Mouse (Mus musculus) heart, adult 2 months (tissue): Measurements from ENCODE around the gene Popdc2. TPM values are rescaled to one million over a fixed set of nuclear protein-coding genes. Genes with fewer than 3 reads are reported as not detected.

ENCODE experiments used
- DNase-seq, 2 experiments: peaks; one replicate each; pipeline ENCODE4 v3.0.0; 2021
- H3K27ac ChIP-seq: fragments of 200-600 bp; 2 replicates; pipeline ENCODE4 v1.8.1; 2022
- H3K27me3 ChIP-seq: fragments of 200-500 bp; 2 replicates; pipeline ENCODE4 v1.6.1; 2012; ENCODE audit warnings: mild to moderate bottlenecking, low read length, inconsistent platforms, mixed read lengths; ENCODE audit not compliant: control insufficient read depth, insufficient read depth
- H3K36me3 ChIP-seq: fragments of 200-500 bp; 2 replicates; pipeline ENCODE4 v1.6.1; 2012; ENCODE audit warnings: low read length, inconsistent platforms; ENCODE audit not compliant: control insufficient read depth, insufficient read depth
- H3K4me1 ChIP-seq: fragments of 200-500 bp; 2 replicates; pipeline ENCODE4 v1.6.1; 2011; ENCODE audit warnings: low read length; ENCODE audit not compliant: control insufficient read depth, insufficient read depth
- H3K4me3 ChIP-seq: fragments of 200-600 bp; 2 replicates; pipeline ENCODE4 v1.8.1; 2022
- H3K79me2 ChIP-seq: fragments of 200-500 bp; replicated peaks from 2 replicates; pipeline ENCODE4 v1.6.1; 2012; ENCODE audit warnings: mild to moderate bottlenecking, inconsistent platforms, low read length, moderate library complexity, mixed read lengths; ENCODE audit not compliant: control insufficient read depth, insufficient read depth
- H3K9ac ChIP-seq: fragments of 200-500 bp; 2 replicates; pipeline ENCODE4 v1.6.1; 2012; ENCODE audit warnings: low read depth, mild to moderate bottlenecking, control low read depth, inconsistent platforms, low read length, mixed read lengths
- CTCF ChIP-seq: fragments of 200-600 bp; IDR thresholded peaks from 2 replicates; pipeline ENCODE4 v1.8.1; 2022; ENCODE audit warnings: antibody characterized with exemption, mild to moderate bottlenecking, moderate library complexity
- EP300 ChIP-seq: fragments of 200-500 bp; IDR thresholded peaks from 2 replicates; pipeline ENCODE4 v1.6.1; 2011; ENCODE audit warnings: low read depth, low read length, control low read depth; ENCODE audit not compliant: insufficient read depth
- POLR2A ChIP-seq: fragments of 200-500 bp; IDR thresholded peaks from 2 replicates; pipeline ENCODE4 v1.6.1; 2011; ENCODE audit warnings: mild to moderate bottlenecking, low read depth, low read length, control low read depth; ENCODE audit not compliant: insufficient read depth
- WGBS: fragments of 180-500 bp; shearing (Covaris S2); methylation state at CpG from one replicate; pipeline ENCODE4 v1.1.7; 2018; 5-methylcytosine and 5-hydroxymethylcytosine counted together
- intact Hi-C: fragments of 180-260 bp; cut with DNase I; formaldehyde crosslinking; loops from one replicate; pipeline ENCODE4 v1.15.1; 2025
- polyA plus RNA-seq: library from polyadenylated mRNA; depleted of rRNA; stranded (reverse); fragments of >200 nt; gene quantifications from 2 replicates; pipeline ENCODE4 v1.2.3, GENCODE M21; 2012
- total RNA-seq, 2 experiments: library from RNA; stranded (reverse); gene quantifications; 2 replicates each; pipeline ENCODE4 v1.2.3; 2021

Gene Popdc2
- total and polyA plus RNA-seq, 3 experiments, result 462 to 695 (median 476) TPM

- Histone ChIP-seq H3K4me3 (peak overlapping the region; percentile 56), H3K4me1 (peaks cover 12% of the 10 kb centered on the region), H3K79me2 (no peaks in the 10 kb centered on the region), H3K27ac (peak overlapping the region; percentile 89), H3K9ac (peak overlapping the region; percentile 64), H3K27me3 (no peaks in the 10 kb centered on the region), H3K36me3 (peaks cover 7% of the 10 kb centered on the region)
- intact Hi-C loops, result no loop called here
- TF ChIP-seq CTCF, result no peak
- no peak for TF ChIP-seq EP300
- no peak for DNase-seq
- 67% methylated on average over 10 of the region's 10 CpGs for WGBS
These were observed 3.4 kb downstream of the Popdc2 start for GRCm38 (mm10) chr16:38365390-38365789.

- H3K9ac ChIP-seq, result peak overlapping the region; percentile 6; the same call in 1 of the 2 replicates
- no peaks in the 10 kb centered on the region for H3K79me2 ChIP-seq
- H3K36me3 ChIP-seq, result peaks cover 7% of the 10 kb centered on the region
- no peak overlapping the region; the same call in 1 of the 2 replicates for H3K27ac ChIP-seq
- no peak for DNase-seq
- 55% methylated on average over 4 of the region's 4 CpGs for WGBS
- H3K27me3 ChIP-seq, result no peaks in the 10 kb centered on the region
- H3K4me1 ChIP-seq, result peaks cover 15% of the 10 kb centered on the region
- peak overlapping the region; percentile 56 for H3K4me3 ChIP-seq
- no peak for TF ChIP-seq EP300
- no peak for TF ChIP-seq POLR2A
- TF ChIP-seq CTCF, result no peak
- intact Hi-C loops, result no loop called here
These were observed 4.2 kb downstream of the Popdc2 start for GRCm38 (mm10) chr16:38366231-38366630.

GRCm38 (mm10) chr16:38368336-38368735 lies 6.3 kb downstream of the Popdc2 start:
- Histone ChIP-seq H3K79me2 (no peaks in the 10 kb centered on the region), H3K9ac (peak overlapping the region; percentile 46; the same call in 1 of the 2 replicates), H3K27me3 (no peaks in the 10 kb centered on the region), H3K4me3 (0 out of 2 replicates have a peak overlapping the region, but pooled peaks have one; percentile 18), H3K36me3 (peaks cover 7% of the 10 kb centered on the region), H3K4me1 (peaks cover 11% of the 10 kb centered on the region), H3K27ac (peak overlapping the region; percentile 15; the same call in 1 of the 2 replicates)
- peak; percentile 46 to 58 for DNase-seq
- WGBS, result 10% methylated on average over 10 of the region's 10 CpGs
- TF ChIP-seq POLR2A, result no peak
- no peak for TF ChIP-seq EP300
- no peak for TF ChIP-seq CTCF
- intact Hi-C loops, result no loop called here

GRCm38 (mm10) chr16:38369000-38369399 lies 7.0 kb downstream of the Popdc2 start:
- peaks cover 11% of the 10 kb centered on the region for H3K4me1 ChIP-seq
- no peak overlapping the region for H3K9ac ChIP-seq
- no peaks in the 10 kb centered on the region for H3K79me2 ChIP-seq
- intact Hi-C loops, result no loop called here
- no peak for DNase-seq
- 70% methylated on average over 7 of the region's 7 CpGs for WGBS
- no peak overlapping the region; the same call in 1 of the 2 replicates for H3K27ac ChIP-seq
- TF ChIP-seq CTCF (no peak), POLR2A (no peak), EP300 (no peak)
- peaks cover 7% of the 10 kb centered on the region for H3K36me3 ChIP-seq
- H3K27me3 ChIP-seq, result no peaks in the 10 kb centered on the region
- no peak overlapping the region for H3K4me3 ChIP-seq

GRCm38 (mm10) chr16:38369431-38369830 lies 7.4 kb downstream of the Popdc2 start:
- no peak overlapping the region for H3K4me3 ChIP-seq

GRCm38 (mm10) chr16:38369992-38370484 lies 8.0 kb downstream of the Popdc2 start:
- peaks cover 14% of the 10 kb centered on the region for H3K4me1 ChIP-seq
- peak overlapping the region; percentile 53 for H3K27ac ChIP-seq
- H3K27me3 ChIP-seq, result no peaks in the 10 kb centered on the region

More at GRCm38 (mm10) chr16:38369431-38369830, 7.4 kb downstream of the Popdc2 start:
- Histone ChIP-seq H3K36me3 (peaks cover 7% of the 10 kb centered on the region), H3K27ac (peak overlapping the region; percentile 9; the same call in 1 of the 2 replicates), H3K79me2 (no peaks in the 10 kb centered on the region), H3K4me1 (peaks cover 11% of the 10 kb centered on the region), H3K9ac (no peak overlapping the region), H3K27me3 (no peaks in the 10 kb centered on the region)
- TF ChIP-seq CTCF, result no peak
- TF ChIP-seq POLR2A, result no peak
- no peak for TF ChIP-seq EP300
- no peak for DNase-seq
- WGBS, result 74% methylated on average over 8 of the region's 8 CpGs
- intact Hi-C loops, result no loop called here

More at GRCm38 (mm10) chr16:38369992-38370484, 8.0 kb downstream of the Popdc2 start:
- TF ChIP-seq CTCF (no peak), POLR2A (no peak), EP300 (no peak)
- no peak for DNase-seq
- H3K9ac ChIP-seq, result peak overlapping the region; percentile 23; the same call in 1 of the 2 replicates
- peaks cover 7% of the 10 kb centered on the region for H3K36me3 ChIP-seq
- H3K79me2 ChIP-seq, result no peaks in the 10 kb centered on the region
- 47% methylated on average over 4 of the region's 4 CpGs for WGBS
- intact Hi-C loops, result no loop called here
- H3K4me3 ChIP-seq, result no peak overlapping the region
